ENCODE assay signal across 9 mouse cellular contexts in the genomic region with DNA sequence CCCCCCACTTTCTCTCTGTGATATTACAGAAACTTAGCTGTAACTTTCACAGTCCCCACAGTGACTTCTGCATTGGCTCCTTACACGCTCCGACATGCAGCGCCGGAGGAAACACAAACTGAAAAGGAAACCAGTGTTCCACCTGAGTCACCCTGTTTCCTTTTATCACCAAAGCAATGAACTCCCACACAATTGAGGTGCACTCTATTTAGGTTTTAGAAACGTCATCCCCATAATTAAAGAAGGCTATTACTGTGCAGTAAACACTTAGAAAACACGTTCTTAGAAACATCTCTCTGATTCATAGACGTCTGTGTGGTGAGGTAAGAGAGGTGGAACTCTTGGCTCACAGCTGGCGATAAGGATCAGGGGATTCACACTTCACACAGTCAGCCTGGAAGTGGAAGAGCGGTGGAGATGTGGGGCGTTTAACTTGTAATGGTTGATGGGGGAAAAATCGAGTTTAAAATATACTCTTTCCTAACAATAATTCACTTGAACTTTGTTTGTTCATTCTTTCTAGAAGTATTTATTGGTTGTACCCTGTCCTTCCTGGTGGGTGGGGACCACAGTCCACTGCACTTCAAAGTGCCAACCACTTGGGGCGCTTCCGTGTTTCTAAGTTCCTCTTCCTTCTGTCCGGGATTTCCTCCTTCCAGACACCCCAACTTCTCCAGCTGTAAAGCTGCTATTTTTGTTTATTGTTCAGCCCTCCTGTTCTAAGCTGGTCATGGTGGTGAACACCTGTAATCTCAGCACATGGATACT. TPM values are rescaled to one million over a fixed set of nuclear protein-coding genes. Genes with fewer than 3 reads are reported as not detected.
DNase-seq lines count a peak whose midpoint lies in the region; ATAC-seq and TF ChIP-seq lines count a peak whose summit lies in the region.
"Had no signal": no experiment of that assay in that cellular context is flagged by ENCODE, and none has a peak within 500 bp of the region (broad histone marks: within the 10 kb centered on the region; RNA-seq: fewer than 3 reads in every experiment).

No protein-coding gene starts in this region.

- peak; percentile 28 for TF ChIP-seq CTCF in E14TG2a.4 (conservative IDR thresholded peaks at IDR 0.05; ENCODE audit: low read length)
- peak; percentile 26; the same call in 1 of the 2 replicates for TF ChIP-seq CTCF in cortical plate, adult 2 months (IDR thresholded peaks at IDR 0.05; ENCODE audit: extremely low read depth, insufficient read depth, low read length)
- TF ChIP-seq CTCF in lung, adult 2 months (IDR thresholded peaks at IDR 0.05; ENCODE audit: insufficient read depth, low read length), result peak; percentile 53

- no peak for TF ChIP-seq POLR2A in cortical plate, adult 2 months (IDR thresholded peaks at IDR 0.05; ENCODE audit: extremely low read depth, insufficient read depth, low read length)
- no peak for TF ChIP-seq POLR2A in lung, adult 2 months (IDR thresholded peaks at IDR 0.05; ENCODE audit: borderline replicate concordance, extremely low read depth, low read depth, low read length)

- H3K27me3 ChIP-seq in hindbrain, embryonic 11.5 days (ENCODE audit: control insufficient read depth, insufficient read depth, low read length), result 0 out of 2 replicates have a peak, but pooled peaks cover 2% of the 10 kb centered on the region
- peaks cover 14% of the 10 kb centered on the region; the same call in 1 of the 2 replicates for H3K27me3 ChIP-seq in hindbrain, embryonic 14.5 days (ENCODE audit: control insufficient read depth, insufficient read depth, low read length)
- H3K27me3 ChIP-seq in E14TG2a.4 (ENCODE audit: insufficient read depth, low read length), result peaks cover 31% of the 10 kb centered on the region

- no peak overlapping the region for H3K4me3 ChIP-seq in hindbrain, embryonic 11.5 days (ENCODE audit: low read depth, low read length)
- H3K4me3 ChIP-seq in hindbrain, embryonic 14.5 days (replicated peaks; ENCODE audit: low read length), result no peak overlapping the region
- no peak overlapping the region for H3K4me3 ChIP-seq in E14TG2a.4 (replicated peaks; ENCODE audit: low read length)
- H3K4me3 ChIP-seq in cortical plate, adult 2 months (ENCODE audit: insufficient read depth, low read length), result no peak overlapping the region
- H3K4me3 ChIP-seq in lung, adult 2 months (replicated peaks; ENCODE audit: extremely low read depth, low read depth, low read length), result no peak overlapping the region
- H3K4me3 ChIP-seq: embryonic facial prominence, embryonic 13.5 days had no signal

- no peak for ATAC-seq in hindbrain, embryonic 11.5 days (ENCODE audit: low FRiP score)
- ATAC-seq in hindbrain, embryonic 14.5 days (ENCODE audit: low FRiP score), result no peak

- no peaks in the 10 kb centered on the region for H3K9me3 ChIP-seq in hindbrain, embryonic 11.5 days (ENCODE audit: control insufficient read depth, low read length)
- no peaks in the 10 kb centered on the region for H3K9me3 ChIP-seq in hindbrain, embryonic 14.5 days (ENCODE audit: control insufficient read depth, low read length)
- peaks cover 3% of the 10 kb centered on the region; the same call in 1 of the 2 replicates for H3K9me3 ChIP-seq in E14TG2a.4 (ENCODE audit: low read length)
- H3K9me3 ChIP-seq: embryonic facial prominence, embryonic 13.5 days had no signal

- no peaks in the 10 kb centered on the region for H3K4me1 ChIP-seq in hindbrain, embryonic 11.5 days (replicated peaks; ENCODE audit: control insufficient read depth, insufficient read depth, low read length)
- H3K4me1 ChIP-seq in hindbrain, embryonic 14.5 days (replicated peaks; ENCODE audit: control insufficient read depth, insufficient read depth, low read length), result no peaks in the 10 kb centered on the region
- peaks cover 23% of the 10 kb centered on the region for H3K4me1 ChIP-seq in E14TG2a.4 (replicated peaks; ENCODE audit: low read depth, low read length)
- no peaks in the 10 kb centered on the region for H3K4me1 ChIP-seq in cortical plate, adult 2 months (ENCODE audit: control insufficient read depth, insufficient read depth, low read length)
- no peaks in the 10 kb centered on the region for H3K4me1 ChIP-seq in lung, adult 2 months (ENCODE audit: control insufficient read depth, insufficient read depth, low read length)

- H3K4me2 ChIP-seq in hindbrain, embryonic 11.5 days (replicated peaks; ENCODE audit: low read depth, low read length), result no peak overlapping the region
- no peak overlapping the region for H3K4me2 ChIP-seq in hindbrain, embryonic 14.5 days (replicated peaks)
- H3K4me2 ChIP-seq: embryonic facial prominence, embryonic 13.5 days had no signal

- H3K27ac ChIP-seq in hindbrain, embryonic 11.5 days (ENCODE audit: low read depth, low read length), result no peak overlapping the region
- H3K27ac ChIP-seq in hindbrain, embryonic 14.5 days, result no peak overlapping the region
- H3K27ac ChIP-seq in cortical plate, adult 2 months (ENCODE audit: insufficient read depth, low read length), result no peak overlapping the region
- H3K27ac ChIP-seq: embryonic facial prominence, embryonic 13.5 days had no signal

- H3K36me3 ChIP-seq in hindbrain, embryonic 11.5 days (ENCODE audit: control insufficient read depth, insufficient read depth, low read length), result no peaks in the 10 kb centered on the region
- no peaks in the 10 kb centered on the region for H3K36me3 ChIP-seq in hindbrain, embryonic 14.5 days (replicated peaks; ENCODE audit: control insufficient read depth, insufficient read depth)
- H3K36me3 ChIP-seq in E14TG2a.4 (ENCODE audit: insufficient read depth, low read length), result no peaks in the 10 kb centered on the region
- H3K36me3 ChIP-seq: embryonic facial prominence, embryonic 13.5 days had no signal

- H3K9ac ChIP-seq in hindbrain, embryonic 11.5 days (ENCODE audit: low read depth, low read length), result no peak overlapping the region
- no peak overlapping the region for H3K9ac ChIP-seq in hindbrain, embryonic 14.5 days
- H3K9ac ChIP-seq: embryonic facial prominence, embryonic 13.5 days had no signal

- peak; percentile 18 for DNase-seq in hindbrain, embryonic 11.5 days (ENCODE audit: low spot score)
- DNase-seq in hindbrain, embryonic 14.5 days (ENCODE audit: low spot score), result no peak
- DNase-seq in lung, adult 2 months, result peak; percentile 28
- DNase-seq in yolk sac, embryonic 10.5 days (ENCODE audit: low spot score), result peak; percentile 44
- no peak for DNase-seq in cerebellum, adult 11 months
- DNase-seq in gastrocnemius, postnatal 4 days (ENCODE audit: low spot score in 2 of 2), result no peak

- whole genome bisulfite sequencing in hindbrain, embryonic 11.5 days, result 50% methylated on average over 14 of the region's 14 CpGs
- WGBS in hindbrain, embryonic 14.5 days, result 52% methylated on average over 14 of the region's 14 CpGs
- WGBS in lung, adult 2 months, result 14% methylated on average over 14 of the region's 14 CpGs

RNA-seq across cellular contexts. Expression of a gene that starts 24.0 kb away (rescaled TPM):
- 1.4 and 1.5 TPM in 2 replicates for polyA plus RNA-seq in hindbrain, embryonic 11.5 days (2014; fragmentation: Nextera tagmentation; extraction: Ambion mirVana)
- 1.4 and 1.8 TPM in 2 replicates for polyA plus RNA-seq in hindbrain, embryonic 14.5 days (2014; fragmentation: Nextera tagmentation; extraction: Ambion mirVana)
- polyA plus RNA-seq in cortical plate, adult 2 months (2012; rRNA removed), result 0.72 and 0.73 TPM in 2 replicates
- 4.8 and 8.6 TPM in 2 replicates for polyA plus RNA-seq in lung, adult 2 months (2012; rRNA removed)
- 10 to 100 TPM in 1 of 2 experiments, 1 to 10 TPM in 1; 9.7 to 13.9 TPM for total RNA-seq in gastrocnemius, postnatal 4 days (2021)

RNA-seq across cellular contexts. Expression of a gene that starts 29.2 kb away (rescaled TPM):
- not detected in 2 replicates for polyA plus RNA-seq in hindbrain, embryonic 11.5 days (2014; fragmentation: Nextera tagmentation; extraction: Ambion mirVana)
- not detected in 2 replicates for polyA plus RNA-seq in hindbrain, embryonic 14.5 days (2014; fragmentation: Nextera tagmentation; extraction: Ambion mirVana)
- polyA plus RNA-seq in cortical plate, adult 2 months (2012; rRNA removed), result not detected in 2 replicates
- polyA plus RNA-seq in lung, adult 2 months (2012; rRNA removed), result not detected in 2 replicates
- total RNA-seq in gastrocnemius, postnatal 4 days (2021), result not detected
- polyA plus RNA-seq: embryonic facial prominence, embryonic 13.5 days had no signal

Comparison
In these comparisons a context has a peak if more than half of its experiments do, and no peak if none do; other contexts are left out.
1. DNase-seq: peak in hindbrain, embryonic 11.5 days (single experiment), lung, adult 2 months (single experiment) and yolk sac, embryonic 10.5 days (single experiment); none in hindbrain, embryonic 14.5 days (single experiment), cerebellum, adult 11 months (single experiment) and gastrocnemius, postnatal 4 days (0 of 2).
2. Peak in every context shown above with its lines, with median percentiles within 50 percentile points of each other: CTCF ChIP-seq.